Mouse (Mus musculus): ENCODE results near the gene Dnph1.

- TF ChIP-seq CTCF (IDR thresholded peaks at IDR 0.05; ENCODE audit: control insufficient read depth, insufficient read depth, low read length) (no peak), POLR2A (IDR thresholded peaks at IDR 0.05; ENCODE audit: borderline replicate concordance, control insufficient read depth, low read depth, low read length) (no peak)
Observed at GRCm38 (mm10) chr17:46458439-46458838, 38.1 kb upstream of the Dnph1 start.
